8 mouse cellular contexts compared by ENCODE assay signal in genomic region chr8:121310976-121311819, GRCm38 (mm10).
DNase-seq lines count a peak whose midpoint lies in the region; ATAC-seq and TF ChIP-seq lines count a peak whose summit lies in the region.

No protein-coding gene starts in this region.

- 6% methylated on average over 25 of the region's 25 CpGs for WGBS in kidney, embryonic 14.5 days
- 25% methylated on average over 25 of the region's 25 CpGs for WGBS in heart, embryonic 14.5 days
- WGBS in midbrain, embryonic 14.5 days, result 27% methylated on average over 25 of the region's 25 CpGs

- H3K4me2 ChIP-seq in kidney, embryonic 14.5 days (replicated peaks; ENCODE audit: low read depth, low read length), result peak overlapping the region; percentile 32
- peak overlapping the region; percentile 60 for H3K4me2 ChIP-seq in heart, embryonic 14.5 days (ENCODE audit: low read length)
- peak overlapping the region; percentile 31; the same call in 1 of the 2 replicates for H3K4me2 ChIP-seq in midbrain, embryonic 14.5 days (ENCODE audit: low read length)

- intact Hi-C loops in left cerebral cortex, adult 2 months (cut with DNase I), result no loop called here

- peak overlapping the region; percentile 74; the same call in 1 of the 2 replicates for H3K27ac ChIP-seq in kidney, embryonic 14.5 days (ENCODE audit: low read depth, low read length)
- H3K27ac ChIP-seq in heart, embryonic 14.5 days (replicated peaks in 1 of 2; ENCODE audit: control insufficient read depth in 1 of 2, insufficient read depth in 1 of 2, low read depth in 2 of 2, low read length in 2 of 2), result no peak overlapping the region
- no peak overlapping the region for H3K27ac ChIP-seq in midbrain, embryonic 14.5 days (replicated peaks; ENCODE audit: low read depth, low read length)
- no peak overlapping the region for H3K27ac ChIP-seq in left cerebral cortex, adult 2 months

- peaks cover 3% of the 10 kb centered on the region; the same call in 1 of the 2 replicates for H3K27me3 ChIP-seq in kidney, embryonic 14.5 days (ENCODE audit: control insufficient read depth, insufficient read depth, low read length)
- no peaks in the 10 kb centered on the region for H3K27me3 ChIP-seq in heart, embryonic 14.5 days (ENCODE audit: control insufficient read depth, insufficient read depth, low read length)
- H3K27me3 ChIP-seq in midbrain, embryonic 14.5 days (ENCODE audit: control insufficient read depth, insufficient read depth, low read length), result no peaks in the 10 kb centered on the region

- no peaks in the 10 kb centered on the region for H3K36me3 ChIP-seq in kidney, embryonic 14.5 days (ENCODE audit: control insufficient read depth, insufficient read depth, low read length)
- no peaks in the 10 kb centered on the region for H3K36me3 ChIP-seq in heart, embryonic 14.5 days (ENCODE audit: control insufficient read depth, insufficient read depth, low read length)
- H3K36me3 ChIP-seq in midbrain, embryonic 14.5 days (ENCODE audit: control insufficient read depth, insufficient read depth, low read length), result no peaks in the 10 kb centered on the region

- H3K4me3 ChIP-seq in kidney, embryonic 14.5 days (ENCODE audit: low read length), result no peak overlapping the region
- H3K4me3 ChIP-seq in heart, embryonic 14.5 days (ENCODE audit: control insufficient read depth in 1 of 2, insufficient read depth in 1 of 2, low read depth in 1 of 2, low read length in 2 of 2), result peak overlapping the region in 1 of 2 experiments; percentile 4; a peak in 2 of 4 replicates
- H3K4me3 ChIP-seq in midbrain, embryonic 14.5 days (replicated peaks; ENCODE audit: low read depth, low read length), result no peak overlapping the region
- H3K4me3 ChIP-seq in left cerebral cortex, adult 2 months, result no peak overlapping the region

- no peaks in the 10 kb centered on the region for H3K9me3 ChIP-seq in kidney, embryonic 14.5 days (ENCODE audit: control insufficient read depth, low read length)
- no peaks in the 10 kb centered on the region for H3K9me3 ChIP-seq in heart, embryonic 14.5 days (ENCODE audit: control insufficient read depth, low read length)
- no peaks in the 10 kb centered on the region for H3K9me3 ChIP-seq in midbrain, embryonic 14.5 days (ENCODE audit: control insufficient read depth, low read length)

- no peak overlapping the region for H3K9ac ChIP-seq in kidney, embryonic 14.5 days (ENCODE audit: low read depth, low read length)
- H3K9ac ChIP-seq in heart, embryonic 14.5 days (ENCODE audit: low read length), result peak overlapping the region; percentile 36
- no peak overlapping the region; the same call in 1 of the 2 replicates for H3K9ac ChIP-seq in midbrain, embryonic 14.5 days (replicated peaks; ENCODE audit: low read length)

- peaks cover 35% of the 10 kb centered on the region for H3K4me1 ChIP-seq in kidney, embryonic 14.5 days (ENCODE audit: control insufficient read depth, insufficient read depth, low read length)
- H3K4me1 ChIP-seq in heart, embryonic 14.5 days (ENCODE audit: control insufficient read depth in 2 of 2, insufficient read depth in 2 of 2, low read length in 2 of 2), result peaks cover 31 to 34% of the 10 kb centered on the region in 2 experiments
- no peaks in the 10 kb centered on the region; the same call in 1 of the 2 replicates for H3K4me1 ChIP-seq in midbrain, embryonic 14.5 days (ENCODE audit: control insufficient read depth, insufficient read depth, low read length)

- DNase-seq in kidney, adult 8-10 months, result no peak
- peak; percentile 8 for DNase-seq in cerebellum, adult 8-10 months
- peak; percentile 53 for DNase-seq in midbrain, embryonic 14.5 days
- DNase-seq in left cerebral cortex, adult 2 months (ENCODE audit: extremely low spot score in 1 of 2, low spot score in 2 of 2), result no peak
- DNase-seq in right cerebral cortex, postnatal 25 days, result no peak

- TF ChIP-seq CTCF in left cerebral cortex, adult 2 months (IDR thresholded peaks at IDR 0.05), result no peak; the same call in 1 of the 2 replicates

- peak; percentile 77 for ATAC-seq in kidney, embryonic 14.5 days (ENCODE audit: low FRiP score, low TSS enrichment)
- no peak for ATAC-seq in heart, embryonic 14.5 days (ENCODE audit: insufficient number of reproducible peaks, insufficient read depth, low FRiP score, low read depth)
- ATAC-seq in midbrain, embryonic 14.5 days (ENCODE audit: low FRiP score, low TSS enrichment), result no peak
- no peak for ATAC-seq in erythroblast, adult 5-6 weeks (replicated peaks; ENCODE audit: low FRiP score, poor library complexity, severe bottlenecking)

Comparison
In these comparisons a context has a peak if more than half of its experiments do, and no peak if none do; other contexts are left out.
1. DNase-seq: peak in cerebellum, adult 8-10 months (single experiment) and midbrain, embryonic 14.5 days (single experiment); none in kidney, adult 8-10 months (0 of 2), left cerebral cortex, adult 2 months (0 of 2) and right cerebral cortex, postnatal 25 days (single experiment).
2. Peak in every context shown above with its lines, with median percentiles within 50 percentile points of each other: H3K4me2 ChIP-seq.